Mouse (Mus musculus): ENCODE measurements around the gene Ccser2. TPM values are rescaled to one million over a fixed set of nuclear protein-coding genes. Genes with fewer than 3 reads are reported as not detected.
"Not testable (repeated sequence)": the region's sequence is repeated elsewhere in the genome, so short reads cannot be mapped to it uniquely, and the experiment has no call there.

Gene Ccser2
- total and polyA plus RNA-seq, 3 experiments: 8.8 to 9.6 (median 9.3) TPM

DNA sequence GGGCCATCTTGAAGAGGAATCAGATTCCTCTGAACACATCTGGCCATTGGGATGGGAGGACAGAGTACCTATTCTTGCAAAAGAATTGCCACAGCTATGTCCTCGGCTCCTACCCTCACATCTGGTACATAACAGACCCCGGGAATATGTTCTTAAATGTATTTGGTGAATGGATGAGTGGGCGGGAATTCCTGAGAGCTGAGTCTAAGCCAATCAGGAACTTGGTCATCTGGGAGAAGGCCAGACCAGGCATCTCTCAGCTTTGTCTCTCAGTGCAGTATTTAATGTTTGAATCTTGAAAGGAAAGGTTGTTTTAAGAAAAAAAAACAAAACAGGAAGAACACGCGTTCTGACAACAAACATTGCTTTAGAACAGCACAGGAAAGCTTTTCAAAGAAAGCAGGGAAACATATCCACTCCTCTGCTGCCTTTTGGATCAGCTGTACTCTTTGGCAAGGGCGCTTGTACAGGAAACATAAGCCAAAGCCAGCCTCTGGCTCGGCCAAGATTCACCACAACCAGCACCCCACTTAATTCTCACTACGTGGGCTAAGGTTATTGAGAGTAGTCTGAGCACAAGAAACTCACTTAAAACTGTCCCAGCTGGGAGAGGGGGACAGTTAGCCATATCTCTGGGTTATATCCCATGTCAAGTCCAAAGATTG lies 35.0 kb upstream of the Ccser2 start:
- peaks cover 8% of the 10 kb centered on the region for H3K27me3 ChIP-seq (replicated peaks)
- no peaks in the 10 kb centered on the region for H3K79me2 ChIP-seq (replicated peaks; ENCODE audit: control insufficient read depth, extremely low read depth, insufficient read depth, poor library complexity, severe bottlenecking)
- no peaks in the 10 kb centered on the region for H3K9me3 ChIP-seq (replicated peaks; ENCODE audit: low read length)
- H3K4me1 ChIP-seq (ENCODE audit: control insufficient read depth in 1 of 2, insufficient read depth in 2 of 2): no peaks in the 10 kb centered on the region
- dilution Hi-C loops (cut with MboI; ENCODE audit: extremely low pct_ligation_motif_present, extremely low pct_unique_long_range_greater_than_20kb, low sequenced_read_pairs) (no loop called here), in situ Hi-C loops (cut with MboI; ENCODE audit: low pct_ligation_motif_present, low pct_unique_long_range_greater_than_20kb, low sequenced_read_pairs) (no loop called here)
- TF ChIP-seq E2F4 (IDR thresholded peaks at IDR 0.05; ENCODE audit: insufficient replicate concordance, low read depth, low read length) (no peak), MEF2A (IDR thresholded peaks at IDR 0.05; ENCODE audit: borderline replicate concordance, low read depth, low read length) (no peak), JUN (IDR thresholded peaks at IDR 0.05; ENCODE audit: insufficient read depth, low read depth, low read length) (no peak), ETS1 (conservative IDR thresholded peaks at IDR 0.05; ENCODE audit: low read depth, low read length) (no peak), CHD1 (IDR thresholded peaks at IDR 0.05; ENCODE audit: low read depth, low read length) (no peak), TCF12 (IDR thresholded peaks at IDR 0.05; ENCODE audit: low read depth, low read length) (no peak), SIN3A (IDR thresholded peaks at IDR 0.05; ENCODE audit: low read length) (no peak), CHD2 (IDR thresholded peaks at IDR 0.05; ENCODE audit: low read length) (no peak), RCOR1 (conservative IDR thresholded peaks at IDR 0.05; ENCODE audit: low read depth, low read length) (no peak), ZKSCAN1 (IDR thresholded peaks at IDR 0.05; ENCODE audit: borderline replicate concordance, low read depth, low read length) (no peak), POLR2AphosphoS2 (IDR thresholded peaks at IDR 0.05; ENCODE audit: low read depth, low read length) (no peak)
- H3K9ac ChIP-seq (ENCODE audit: insufficient read depth, low read depth): no peak overlapping the region
- no peak overlapping the region for H3K4me3 ChIP-seq (replicated peaks in 1 of 3; ENCODE audit: low read depth in 2 of 3, low read length in 2 of 3, poor library complexity in 1 of 3)
- H3K36me3 ChIP-seq (replicated peaks in 1 of 2; ENCODE audit: control insufficient read depth in 1 of 2, insufficient read depth in 1 of 2, low read length in 1 of 2): no peaks in the 10 kb centered on the region
- H3K27ac ChIP-seq (ENCODE audit: insufficient read depth, low read depth): no peak overlapping the region
- no peak overlapping the region for H3K4me2 ChIP-seq (ENCODE audit: insufficient read depth, low read depth, poor library complexity, severe bottlenecking)
- DNase-seq (ENCODE audit: extremely low read depth): no peak

DNA sequence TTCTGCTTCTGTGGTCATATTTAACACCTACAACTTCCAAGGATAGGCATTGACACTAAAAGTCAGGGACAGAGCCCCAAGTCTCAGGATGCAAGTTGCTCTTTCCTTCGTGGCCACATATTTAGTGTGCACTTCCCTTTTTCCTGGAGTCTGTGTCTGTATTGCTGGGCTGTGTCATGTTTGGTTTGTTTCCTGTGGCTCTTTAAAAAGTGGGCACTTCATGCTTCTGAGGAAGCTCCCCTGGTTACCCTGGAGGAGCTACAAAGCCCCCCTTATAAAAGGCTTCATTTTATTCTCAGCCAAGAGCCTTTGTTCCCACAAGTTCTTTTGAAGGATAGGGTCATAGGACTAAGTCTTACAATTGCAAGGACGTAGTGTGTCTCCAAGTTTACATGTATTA lies 34.3 kb upstream of the Ccser2 start:
- Histone ChIP-seq H3K4me3 (replicated peaks in 1 of 3; ENCODE audit: low read depth in 2 of 3, low read length in 2 of 3, poor library complexity in 1 of 3) (no peak overlapping the region), H3K4me2 (ENCODE audit: insufficient read depth, low read depth, poor library complexity, severe bottlenecking) (no peak overlapping the region), H3K36me3 (replicated peaks in 1 of 2; ENCODE audit: control insufficient read depth in 1 of 2, insufficient read depth in 1 of 2, low read length in 1 of 2) (no peaks in the 10 kb centered on the region), H3K9ac (ENCODE audit: insufficient read depth, low read depth) (no peak overlapping the region), H3K27me3 (replicated peaks) (peaks cover 7% of the 10 kb centered on the region), H3K9me3 (replicated peaks; ENCODE audit: low read length) (no peaks in the 10 kb centered on the region), H3K4me1 (ENCODE audit: control insufficient read depth in 1 of 2, insufficient read depth in 2 of 2) (no peaks in the 10 kb centered on the region), H3K79me2 (replicated peaks; ENCODE audit: control insufficient read depth, extremely low read depth, insufficient read depth, poor library complexity, severe bottlenecking) (no peaks in the 10 kb centered on the region), H3K27ac (ENCODE audit: insufficient read depth, low read depth) (no peak overlapping the region)
- TF ChIP-seq USF1 (IDR thresholded peaks at IDR 0.05; ENCODE audit: low read depth, low read length) (no peak), ZC3H11A (IDR thresholded peaks at IDR 0.05; ENCODE audit: low read depth, low read length) (no peak), MAX (IDR thresholded peaks at IDR 0.05; ENCODE audit: low read length) (no peak), TBP (conservative IDR thresholded peaks at IDR 0.05; ENCODE audit: low read depth, low read length) (no peak), JUND (conservative IDR thresholded peaks at IDR 0.05; ENCODE audit: low read depth, low read length) (no peak), MEF2A (IDR thresholded peaks at IDR 0.05; ENCODE audit: borderline replicate concordance, low read depth, low read length) (no peak)
- in situ Hi-C loops (cut with MboI; ENCODE audit: low pct_ligation_motif_present, low pct_unique_long_range_greater_than_20kb, low sequenced_read_pairs): no loop called here
- no peak for DNase-seq (ENCODE audit: extremely low read depth)
- dilution Hi-C loops (cut with MboI; ENCODE audit: extremely low pct_ligation_motif_present, extremely low pct_unique_long_range_greater_than_20kb, low sequenced_read_pairs): no loop called here

DNA sequence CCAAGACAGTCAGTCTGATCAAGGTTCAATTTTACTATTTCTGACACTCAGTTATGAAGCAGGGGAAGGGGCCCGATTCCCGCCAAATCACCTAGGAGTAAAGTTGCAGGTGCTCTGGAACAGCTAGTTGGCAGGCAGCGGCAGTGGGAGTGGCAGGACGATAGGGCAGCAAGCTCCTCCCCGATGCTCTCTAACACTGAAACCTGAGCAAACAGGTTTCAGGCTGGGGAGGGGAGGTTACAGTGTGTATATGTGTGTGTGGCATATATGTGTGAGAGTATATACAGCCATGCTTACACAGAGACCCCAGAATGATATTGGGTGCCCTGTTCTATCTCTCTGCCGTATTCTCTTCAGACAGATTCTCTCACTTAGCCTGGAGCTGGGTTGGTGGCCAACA lies 32.2 kb upstream of the Ccser2 start:
- H3K36me3 ChIP-seq (replicated peaks in 1 of 2; ENCODE audit: control insufficient read depth in 1 of 2, insufficient read depth in 1 of 2, low read length in 1 of 2); H3K9me3 ChIP-seq (replicated peaks; ENCODE audit: low read length); H3K9ac ChIP-seq (ENCODE audit: insufficient read depth, low read depth); H3K4me3 ChIP-seq (replicated peaks in 1 of 3; ENCODE audit: low read depth in 2 of 3, low read length in 2 of 3, poor library complexity in 1 of 3); H3K27me3 ChIP-seq (replicated peaks); H3K4me2 ChIP-seq (ENCODE audit: insufficient read depth, low read depth, poor library complexity, severe bottlenecking); dilution Hi-C loops (cut with MboI; ENCODE audit: extremely low pct_ligation_motif_present, extremely low pct_unique_long_range_greater_than_20kb, low sequenced_read_pairs); H3K4me1 ChIP-seq (ENCODE audit: control insufficient read depth in 1 of 2, insufficient read depth in 2 of 2); in situ Hi-C loops (cut with MboI; ENCODE audit: low pct_ligation_motif_present, low pct_unique_long_range_greater_than_20kb, low sequenced_read_pairs); DNase-seq (ENCODE audit: extremely low read depth); H3K27ac ChIP-seq (ENCODE audit: insufficient read depth, low read depth); H3K79me2 ChIP-seq (replicated peaks; ENCODE audit: control insufficient read depth, extremely low read depth, insufficient read depth, poor library complexity, severe bottlenecking): not testable (repeated sequence)
